Mouse (Mus musculus): Measurements from ENCODE around the gene Gm42417.

Gm42417 gene

GRCm38 (mm10) chr1:36539186-36539585 lies at the start of gene Gm42417:
Gm42417 (minus strand) TSS chr1:36539429.
- DNase-seq (ENCODE audit: low spot score), result no peak

GRCm38 (mm10) chr1:36587860-36588259 lies 48.6 kb upstream of the Gm42417 start:
- no peak for DNase-seq (ENCODE audit: low spot score)

GRCm38 (mm10) chr1:36586288-36586687 lies 47.1 kb upstream of the Gm42417 start:
- no peak for DNase-seq (ENCODE audit: low spot score)

- DNase-seq (ENCODE audit: low spot score), result no peak
These were observed 44.3 kb upstream of the Gm42417 start for GRCm38 (mm10) chr1:36583408-36584116.

- DNase-seq (ENCODE audit: low spot score), result no peak
These were observed 43.0 kb upstream of the Gm42417 start for GRCm38 (mm10) chr1:36582211-36582610.

- DNase-seq (ENCODE audit: low spot score), result no peak
These were observed 42.0 kb upstream of the Gm42417 start for GRCm38 (mm10) chr1:36581260-36581659.

GRCm38 (mm10) chr1:36580384-36581207 lies 41.4 kb upstream of the Gm42417 start:
- no peak for DNase-seq (ENCODE audit: low spot score)

- no peak for DNase-seq (ENCODE audit: low spot score)
These were observed 40.8 kb upstream of the Gm42417 start for GRCm38 (mm10) chr1:36579974-36580383.

GRCm38 (mm10) chr1:36576991-36577675 lies 37.9 kb upstream of the Gm42417 start:
- DNase-seq (ENCODE audit: low spot score), result no peak

- DNase-seq (ENCODE audit: low spot score), result no peak
These were observed 36.1 kb upstream of the Gm42417 start for GRCm38 (mm10) chr1:36575347-36575746.

GRCm38 (mm10) chr1:36574196-36574955 lies 35.1 kb upstream of the Gm42417 start:
- no peak for DNase-seq (ENCODE audit: low spot score)

- no peak for DNase-seq (ENCODE audit: low spot score)
These were observed 34.3 kb upstream of the Gm42417 start for GRCm38 (mm10) chr1:36573524-36573923.

- no peak for DNase-seq (ENCODE audit: low spot score)
These were observed 33.5 kb upstream of the Gm42417 start for GRCm38 (mm10) chr1:36572709-36573108.

- DNase-seq (ENCODE audit: low spot score), result no peak
These were observed 33.0 kb upstream of the Gm42417 start for GRCm38 (mm10) chr1:36572140-36572700.

- no peak for DNase-seq (ENCODE audit: low spot score)
These were observed 32.4 kb upstream of the Gm42417 start for GRCm38 (mm10) chr1:36571627-36572026.

GRCm38 (mm10) chr1:36570320-36570719 lies 31.1 kb upstream of the Gm42417 start:
- no peak for DNase-seq (ENCODE audit: low spot score)

GRCm38 (mm10) chr1:36569694-36570276 lies 30.6 kb upstream of the Gm42417 start:
- no peak for DNase-seq (ENCODE audit: low spot score)

GRCm38 (mm10) chr1:36568776-36569175 lies 29.5 kb upstream of the Gm42417 start:
- DNase-seq (ENCODE audit: low spot score), result no peak

- DNase-seq (ENCODE audit: low spot score), result no peak
These were observed 28.8 kb upstream of the Gm42417 start for GRCm38 (mm10) chr1:36567818-36568603.

- DNase-seq (ENCODE audit: low spot score), result no peak
These were observed 27.2 kb upstream of the Gm42417 start for GRCm38 (mm10) chr1:36566425-36566824.

All from T-cell, adult 2 months (primary cell).